Mouse (Mus musculus) limb, embryonic 13.5 days (tissue): ENCODE measurements around the gene Hps1. TPM values are rescaled to one million over a fixed set of nuclear protein-coding genes. Genes with fewer than 3 reads are reported as not detected.

Source experiments
- ATAC-seq: fragments of 200-750 bp; cut with Nextera tagmentation; 2 replicates; pipeline ENCODE4 v1.8.0; 2017; ENCODE audit warnings: low read depth, moderate number of reproducible peaks, moderate TSS enrichment; ENCODE audit not compliant: low FRiP score
- H3K27ac ChIP-seq: fragments of 300-500 bp; sonication (generic); 2 replicates; pipeline ENCODE4 v1.5.1; 2015; ENCODE audit warnings: inconsistent platforms, mild to moderate bottlenecking, moderate library complexity
- H3K27me3 ChIP-seq: fragments of 300-500 bp; sonication (generic); 2 replicates; pipeline ENCODE4 v1.6.1; 2015; ENCODE audit warnings: mild to moderate bottlenecking, inconsistent platforms
- H3K36me3 ChIP-seq: fragments of 300-500 bp; sonication (generic); 2 replicates; pipeline ENCODE4 v1.6.1; 2015; ENCODE audit warnings: inconsistent platforms, mild to moderate bottlenecking, moderate library complexity
- H3K4me1 ChIP-seq: fragments of 300-500 bp; sonication (generic); 2 replicates; pipeline ENCODE4 v1.6.1; 2015; ENCODE audit warnings: inconsistent platforms
- H3K4me2 ChIP-seq: fragments of 300-500 bp; sonication (generic); replicated peaks from 2 replicates; pipeline ENCODE4 v1.6.1; 2015; ENCODE audit warnings: inconsistent platforms, mild to moderate bottlenecking, moderate library complexity
- H3K4me3 ChIP-seq: fragments of 300-500 bp; sonication (generic); 2 replicates; pipeline ENCODE4 v1.5.1; 2015; ENCODE audit warnings: moderate library complexity, mild to moderate bottlenecking, inconsistent platforms
- H3K9ac ChIP-seq: fragments of 300-500 bp; sonication (generic); 2 replicates; pipeline ENCODE4 v1.6.1; 2015; ENCODE audit warnings: mild to moderate bottlenecking, inconsistent platforms
- H3K9me3 ChIP-seq: fragments of 300-500 bp; sonication (generic); 2 replicates; pipeline ENCODE4 v1.6.1; 2016; ENCODE audit warnings: inconsistent platforms
- WGBS: fragments of 180-500 bp; shearing (Covaris S2); methylation state at CpG from one replicate; pipeline ENCODE4 v1.1.7; 2015; 5-methylcytosine and 5-hydroxymethylcytosine counted together
- polyA plus RNA-seq: library from polyadenylated mRNA; unstranded; fragments of >200 nt; fragmentation: Nextera tagmentation; extraction: Ambion mirVana; gene quantifications from 2 replicates; pipeline ENCODE4 v1.2.1, GENCODE M21; 2015

The Hps1 gene
- polyA plus RNA-seq, 1 experiment from 2014 or later, result 15.2 TPM

DNA sequence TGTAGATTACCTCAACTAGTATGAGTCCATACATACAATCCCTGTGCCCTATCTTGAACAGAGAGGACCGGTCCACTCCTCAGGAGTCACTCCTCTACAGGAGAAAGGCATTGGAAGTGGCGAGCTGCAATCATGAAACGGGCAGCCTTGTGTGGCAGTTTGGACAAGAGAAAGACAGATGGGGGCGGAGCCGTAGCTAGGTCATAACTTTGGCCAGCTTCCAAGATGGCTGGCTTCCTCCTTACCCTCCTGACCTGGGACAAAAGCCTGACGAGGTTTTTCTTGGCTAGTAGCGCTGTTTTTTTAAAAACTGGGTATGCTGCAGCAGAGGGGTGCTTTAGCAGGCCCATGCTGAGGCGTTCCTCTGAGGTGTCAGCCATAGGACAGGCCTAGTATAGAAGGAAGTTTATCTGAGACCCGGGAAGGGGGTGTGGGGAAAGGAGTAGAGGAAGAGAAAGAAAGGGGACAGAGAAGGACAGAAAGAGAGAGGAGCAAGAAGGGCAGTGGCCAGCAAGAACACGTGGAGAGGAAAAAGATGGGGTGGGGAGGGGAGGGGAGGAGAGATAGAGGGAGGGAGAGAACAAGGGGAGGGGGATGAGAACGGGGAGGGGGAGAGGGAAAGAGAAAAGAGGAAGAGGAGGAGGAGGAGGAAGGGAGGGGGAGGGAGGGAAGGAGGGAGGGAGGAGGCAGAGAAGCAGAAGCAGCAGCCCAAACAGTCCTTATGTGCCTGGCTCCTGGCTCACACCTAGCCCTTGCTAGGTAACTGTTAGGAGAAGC is 26.4 kb downstream of the Hps1 start:
- Histone ChIP-seq H3K36me3 (no peaks in the 10 kb centered on the region), H3K27me3 (no peaks in the 10 kb centered on the region), H3K4me1 (peaks cover 51% of the 10 kb centered on the region), H3K4me3 (peak overlapping the region; percentile 42; the same call in 1 of the 2 replicates), H3K9me3 (no peaks in the 10 kb centered on the region), H3K9ac (peak overlapping the region; percentile 73; the same call in 1 of the 2 replicates), H3K4me2 (peak overlapping the region; percentile 70), H3K27ac (peak overlapping the region; percentile 91)
- peak; percentile 38; the same call in 1 of the 2 replicates for ATAC-seq
- WGBS, result 34% methylated on average over 11 of the region's 11 CpGs

DNA sequence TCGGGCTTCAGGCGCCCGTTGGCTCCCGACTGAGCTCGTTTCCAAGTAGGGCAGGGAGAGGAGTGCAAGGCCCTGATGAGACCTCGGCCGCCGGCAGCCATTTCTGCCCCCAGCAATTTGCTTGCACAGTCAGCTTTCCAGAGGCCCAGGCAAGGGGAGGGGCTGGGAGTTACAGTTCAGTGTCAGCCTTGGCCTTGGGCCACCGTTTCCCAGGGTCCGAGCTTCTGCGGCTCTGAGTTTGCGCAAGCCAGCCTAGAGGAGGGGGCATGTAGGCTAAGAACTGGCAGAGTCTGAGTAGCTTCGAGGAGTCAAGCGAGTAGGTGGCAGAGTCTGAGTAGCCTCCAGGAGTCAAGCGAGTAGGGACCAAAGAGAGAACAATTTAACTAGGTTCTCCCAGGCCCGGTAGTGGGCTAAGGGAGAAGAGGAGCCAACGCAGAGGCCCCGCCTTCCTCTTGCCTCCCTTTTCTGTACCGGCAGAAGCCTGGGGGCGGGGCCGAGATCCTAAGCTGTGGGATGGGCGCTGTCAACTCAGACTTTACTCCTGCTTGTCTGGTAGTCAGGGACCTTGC is 27.3 kb downstream of the Hps1 start, which contains the start of gene Pyroxd2:
TSS of gene Pyroxd2 (minus strand) at position 413 of the 569 bp plus-strand sequence.
- Histone ChIP-seq H3K27ac (peak within 1 kb of the TSS; percentile 91), H3K4me1 (peaks cover 51% of the 10 kb centered on the region), H3K36me3 (no peaks in the 10 kb centered on the region), H3K27me3 (no peaks in the 10 kb centered on the region), H3K9me3 (no peaks in the 10 kb centered on the region), H3K4me3 (peak within 1 kb of the TSS; percentile 42), H3K9ac (peak within 1 kb of the TSS; percentile 73), H3K4me2 (peak within 1 kb of the TSS; percentile 70)
- 4% methylated on average over 22 of the region's 22 CpGs for WGBS
- peak; percentile 90 for ATAC-seq

DNA sequence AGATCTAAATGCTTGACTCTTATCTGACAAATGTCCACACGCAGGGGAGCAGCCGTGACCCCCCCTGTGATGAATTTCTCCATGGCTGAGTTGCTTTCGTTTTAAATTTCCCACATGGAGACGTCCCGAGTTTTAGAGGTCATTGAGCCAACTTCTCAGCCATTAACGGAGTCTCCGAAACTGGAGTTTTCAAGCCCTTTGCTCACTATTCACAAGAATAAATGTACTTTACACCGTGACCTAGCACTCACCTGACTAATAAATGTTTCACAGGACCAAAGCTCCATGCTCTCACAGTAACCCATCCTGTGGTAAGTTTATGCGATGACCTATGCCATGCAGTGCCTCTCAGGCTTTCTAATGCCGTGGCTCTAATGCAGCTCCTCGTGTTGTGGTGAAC is 29.6 kb downstream of the Hps1 start:
- no peak overlapping the region for H3K27ac ChIP-seq
- no peak for ATAC-seq
- no peaks in the 10 kb centered on the region for H3K36me3 ChIP-seq
- H3K9me3 ChIP-seq, result no peaks in the 10 kb centered on the region
- no peak overlapping the region for H3K4me3 ChIP-seq
- H3K9ac ChIP-seq, result no peak overlapping the region
- peaks cover 49% of the 10 kb centered on the region for H3K4me1 ChIP-seq
- no peaks in the 10 kb centered on the region for H3K27me3 ChIP-seq
- no peak overlapping the region for H3K4me2 ChIP-seq
- WGBS, result 64% methylated on average over 11 of the region's 11 CpGs

DNA sequence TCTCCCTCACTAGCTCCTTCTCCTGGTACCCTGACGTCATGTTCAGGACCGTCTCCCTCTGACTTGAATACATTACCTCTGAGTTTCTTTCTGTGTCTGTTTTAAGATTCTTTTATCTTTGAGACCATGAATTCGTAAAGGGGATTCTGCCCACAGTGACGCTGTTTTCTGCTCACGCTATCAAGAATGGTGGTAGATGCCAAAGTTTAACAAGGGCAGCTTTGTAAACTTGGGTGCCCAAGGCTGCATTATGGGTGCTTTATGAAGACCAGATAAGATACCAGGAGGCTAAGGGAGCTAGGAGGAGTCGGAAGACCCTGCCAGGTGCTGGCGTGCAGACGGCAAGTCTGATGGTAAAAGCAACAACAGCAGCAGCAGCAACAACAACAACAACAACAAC is 33.1 kb downstream of the Hps1 start:
- no peak for ATAC-seq
- no peak overlapping the region for H3K9ac ChIP-seq
- no peak overlapping the region for H3K4me2 ChIP-seq
- no peak overlapping the region for H3K27ac ChIP-seq
- WGBS, result 89% methylated on average over 8 of the region's 8 CpGs
- H3K4me1 ChIP-seq, result peaks cover 38% of the 10 kb centered on the region
- no peaks in the 10 kb centered on the region for H3K36me3 ChIP-seq
- no peaks in the 10 kb centered on the region for H3K27me3 ChIP-seq
- no peaks in the 10 kb centered on the region for H3K9me3 ChIP-seq
- no peak overlapping the region for H3K4me3 ChIP-seq

DNA sequence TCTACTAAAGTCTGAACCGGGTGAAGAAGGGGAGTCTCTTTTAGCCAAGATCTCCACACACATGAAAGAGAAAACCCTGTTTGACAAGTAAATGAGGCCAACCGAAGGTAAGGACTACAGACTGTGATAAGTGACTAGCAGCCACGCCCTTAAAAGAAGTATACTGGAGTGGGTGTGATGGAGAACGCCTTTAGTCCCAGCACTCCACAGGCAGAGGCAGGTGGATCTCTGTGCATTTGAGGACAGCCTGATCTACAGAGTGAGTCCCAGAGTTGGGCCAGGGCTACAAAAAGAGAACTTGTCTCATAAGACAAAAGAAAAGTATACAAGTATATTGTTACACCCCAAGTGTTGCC is 33.9 kb downstream of the Hps1 start:
- Histone ChIP-seq H3K4me2 (no peak overlapping the region), H3K27ac (peak overlapping the region; percentile 28; the same call in 1 of the 2 replicates), H3K36me3 (no peaks in the 10 kb centered on the region), H3K9me3 (no peaks in the 10 kb centered on the region), H3K4me1 (peaks cover 41% of the 10 kb centered on the region), H3K4me3 (no peak overlapping the region), H3K27me3 (no peaks in the 10 kb centered on the region), H3K9ac (no peak overlapping the region)
- 68% methylated on average over 4 of the region's 4 CpGs for WGBS
- no peak for ATAC-seq

DNA sequence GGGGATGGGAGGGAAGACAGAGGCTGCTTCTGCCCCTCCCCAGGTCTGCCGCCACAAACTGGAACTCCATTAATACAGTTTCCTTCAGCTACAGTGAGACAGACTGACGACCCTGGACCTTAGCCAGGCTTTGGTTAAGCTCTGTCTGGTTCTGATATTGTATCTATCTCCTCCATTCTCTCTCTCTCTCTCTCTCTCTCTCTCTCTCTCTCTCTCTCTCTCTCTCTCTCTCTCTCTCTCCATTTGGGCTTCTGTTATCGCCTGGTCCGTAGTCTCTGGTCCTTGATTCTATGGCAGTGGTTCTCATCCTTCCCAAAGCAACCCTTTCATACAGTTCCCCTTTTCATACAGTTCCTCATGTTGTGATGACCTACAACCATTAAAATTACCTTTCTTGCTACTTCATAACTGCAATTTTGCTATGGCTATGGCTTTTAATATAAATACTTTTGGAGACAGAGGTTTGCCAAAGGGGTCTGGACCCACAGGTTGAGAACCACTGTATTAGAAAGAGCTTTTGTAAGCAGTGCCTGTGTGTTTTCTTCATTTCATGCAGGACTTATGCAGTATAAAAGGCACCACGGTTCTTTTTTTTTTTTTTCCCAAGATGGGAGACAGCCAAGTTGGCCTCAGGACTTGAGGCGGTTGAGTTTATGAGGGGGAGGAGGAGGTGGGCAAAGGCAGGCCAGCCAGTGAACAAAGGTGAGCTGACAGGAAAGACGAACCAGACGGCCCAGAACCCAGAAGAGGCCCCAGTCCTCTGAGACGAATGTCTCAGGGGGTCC is 34.5 kb downstream of the Hps1 start:
- peak overlapping the region; percentile 28; the same call in 1 of the 2 replicates for H3K27ac ChIP-seq
- H3K9me3 ChIP-seq, result no peaks in the 10 kb centered on the region
- no peaks in the 10 kb centered on the region for H3K36me3 ChIP-seq
- 46% methylated on average over 9 of the region's 9 CpGs for WGBS
- peaks cover 41% of the 10 kb centered on the region for H3K4me1 ChIP-seq
- H3K9ac ChIP-seq, result no peak overlapping the region
- H3K27me3 ChIP-seq, result no peaks in the 10 kb centered on the region
- H3K4me2 ChIP-seq, result no peak overlapping the region
- no peak for ATAC-seq
- H3K4me3 ChIP-seq, result no peak overlapping the region

DNA sequence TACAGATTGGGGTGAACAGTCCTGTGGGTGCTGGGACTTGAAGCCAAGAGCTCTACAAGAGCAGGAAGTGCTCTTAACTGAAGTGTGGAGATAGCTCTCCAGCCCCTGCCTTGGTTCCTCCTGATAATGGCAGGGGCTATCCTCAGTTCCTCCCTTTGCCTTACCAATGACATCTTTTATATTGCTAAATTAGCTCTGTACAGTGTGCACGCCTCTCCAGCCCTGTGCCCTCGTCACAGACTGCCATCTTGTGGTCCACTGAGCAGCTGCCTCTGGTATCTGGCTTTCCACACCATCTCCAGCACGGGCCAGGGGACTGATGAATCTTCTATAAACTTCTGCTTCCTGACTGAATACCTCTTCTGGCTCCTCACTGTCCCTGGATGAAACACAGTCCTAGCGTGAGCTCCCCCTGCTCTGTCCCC is 35.6 kb downstream of the Hps1 start:
- peak; percentile 81; the same call in 1 of the 2 replicates for ATAC-seq
- Histone ChIP-seq H3K9ac (no peak overlapping the region), H3K4me3 (no peak overlapping the region), H3K36me3 (no peaks in the 10 kb centered on the region), H3K9me3 (no peaks in the 10 kb centered on the region), H3K4me1 (peaks cover 37% of the 10 kb centered on the region), H3K27ac (no peak overlapping the region), H3K4me2 (no peak overlapping the region), H3K27me3 (no peaks in the 10 kb centered on the region)
- WGBS, result 17% methylated on average over 4 of the region's 4 CpGs

DNA sequence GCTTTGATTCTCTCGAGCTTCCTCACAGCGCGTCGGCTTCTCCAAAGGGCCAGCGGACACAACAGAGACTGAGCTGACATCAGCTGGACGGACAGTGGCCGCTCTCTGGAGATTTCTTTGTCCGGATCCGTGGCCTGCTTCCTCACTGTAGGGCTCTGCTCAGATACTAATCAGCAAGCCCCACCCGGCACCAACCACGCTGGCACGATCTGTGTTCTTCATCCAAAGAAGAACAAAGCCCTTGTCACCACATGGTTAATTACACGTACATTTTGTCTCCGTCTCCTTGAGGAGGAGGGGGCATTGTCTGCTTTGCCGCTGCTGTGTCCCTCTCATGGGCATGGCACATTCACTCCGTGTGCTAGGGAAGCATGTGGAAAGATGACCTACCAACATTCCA is 36.5 kb downstream of the Hps1 start:
- Histone ChIP-seq H3K9ac (no peak overlapping the region), H3K4me3 (no peak overlapping the region), H3K27ac (no peak overlapping the region), H3K9me3 (no peaks in the 10 kb centered on the region), H3K4me1 (peaks cover 30% of the 10 kb centered on the region), H3K36me3 (no peaks in the 10 kb centered on the region), H3K27me3 (no peaks in the 10 kb centered on the region), H3K4me2 (no peak overlapping the region)
- no peak for ATAC-seq
- 80% methylated on average over 16 of the region's 16 CpGs for WGBS

DNA sequence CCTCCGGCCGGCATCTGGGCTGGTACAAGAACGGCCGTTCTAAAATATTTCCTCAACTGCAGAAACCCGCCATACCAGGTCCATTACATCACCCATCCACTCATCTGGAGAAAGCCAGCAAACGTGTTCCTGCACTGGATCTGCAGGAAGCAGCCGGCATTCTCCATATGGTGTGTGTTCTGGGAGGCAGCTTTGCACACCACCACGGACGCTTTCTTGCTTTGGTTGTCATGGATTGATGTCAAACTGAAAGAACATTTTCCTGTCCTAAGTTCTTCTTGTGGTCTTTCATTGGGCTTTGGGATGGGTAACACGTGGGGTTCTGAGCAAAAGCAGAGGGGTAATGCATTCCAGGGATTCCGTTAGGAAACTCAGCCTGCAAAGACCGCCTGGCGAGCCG is 37.9 kb downstream of the Hps1 start:
- 58% methylated on average over 14 of the region's 14 CpGs for WGBS
- H3K9ac ChIP-seq, result no peak overlapping the region
- H3K27ac ChIP-seq, result no peak overlapping the region
- ATAC-seq, result no peak
- H3K4me2 ChIP-seq, result no peak overlapping the region
- peaks cover 30% of the 10 kb centered on the region for H3K4me1 ChIP-seq
- no peak overlapping the region for H3K4me3 ChIP-seq
- no peaks in the 10 kb centered on the region for H3K27me3 ChIP-seq
- no peaks in the 10 kb centered on the region for H3K9me3 ChIP-seq
- no peaks in the 10 kb centered on the region for H3K36me3 ChIP-seq

DNA sequence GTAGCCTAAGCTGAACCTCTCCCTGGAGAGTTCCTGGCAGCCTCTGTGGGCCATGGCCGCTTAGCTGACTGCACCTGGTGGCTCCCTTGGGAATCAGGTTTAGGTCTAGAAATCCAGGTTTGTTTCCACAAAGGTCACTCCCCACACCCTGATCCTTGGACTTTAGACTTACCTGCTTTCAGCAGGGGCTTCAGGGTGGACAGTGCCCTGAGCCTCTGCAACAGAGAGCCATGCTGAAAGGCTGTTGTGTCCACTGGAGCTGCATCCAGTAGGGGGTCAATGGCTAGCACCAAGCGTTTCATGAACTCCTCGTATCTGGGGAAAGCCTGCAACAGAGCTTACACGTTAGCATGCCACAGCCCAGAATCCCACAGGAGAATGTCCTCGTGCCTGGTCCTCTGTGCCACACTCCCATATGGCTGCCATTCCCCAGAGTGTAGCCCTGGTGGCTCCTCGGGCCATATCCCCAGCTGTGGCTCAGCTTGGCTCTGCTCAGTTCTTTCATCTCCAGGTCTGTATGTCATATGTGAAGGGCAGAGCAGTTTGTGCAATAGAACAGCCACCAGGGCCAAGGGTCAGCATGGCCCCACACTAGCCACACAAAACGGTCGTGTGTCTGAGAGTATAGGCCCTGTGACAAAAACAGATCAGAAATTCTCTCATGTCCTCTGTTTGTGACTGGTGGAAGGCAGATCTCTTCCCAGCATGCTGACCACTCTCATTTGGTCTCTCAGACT is 39.4 kb downstream of the Hps1 start:
- no peaks in the 10 kb centered on the region for H3K27me3 ChIP-seq
- no peak overlapping the region for H3K27ac ChIP-seq
- H3K9ac ChIP-seq, result no peak overlapping the region
- H3K9me3 ChIP-seq, result no peaks in the 10 kb centered on the region
- 69% methylated on average over 8 of the region's 8 CpGs for WGBS
- peaks cover 24% of the 10 kb centered on the region for H3K4me1 ChIP-seq
- H3K4me3 ChIP-seq, result no peak overlapping the region
- no peak overlapping the region for H3K4me2 ChIP-seq
- no peaks in the 10 kb centered on the region for H3K36me3 ChIP-seq
- no peak for ATAC-seq

DNA sequence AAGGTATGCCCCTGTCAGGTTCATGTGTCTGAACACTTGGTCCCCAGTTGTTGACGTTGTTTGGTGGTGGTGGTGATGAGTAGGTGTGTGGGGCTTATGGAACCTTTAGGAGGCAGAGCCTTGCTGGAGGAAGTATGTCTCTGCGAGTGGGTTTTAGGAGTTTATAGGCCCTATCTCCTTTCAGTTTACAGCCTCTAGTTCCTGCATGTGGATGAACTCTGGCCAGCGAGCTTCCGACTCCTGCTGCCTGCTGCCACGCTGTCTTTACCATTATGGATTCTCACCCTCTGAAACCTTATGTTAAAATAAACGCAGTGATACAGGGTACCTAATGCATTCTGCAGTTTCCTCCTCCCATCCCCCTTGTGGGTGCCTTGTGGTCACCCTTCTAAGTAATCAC is 40.0 kb downstream of the Hps1 start:
- ATAC-seq, result no peak

More for the DNA sequence above, 40.0 kb downstream of the Hps1 start:
- no peak overlapping the region for H3K4me3 ChIP-seq
- H3K27ac ChIP-seq, result no peak overlapping the region
- H3K4me1 ChIP-seq, result peaks cover 18% of the 10 kb centered on the region
- no peak overlapping the region for H3K4me2 ChIP-seq
- H3K9me3 ChIP-seq, result no peaks in the 10 kb centered on the region
- no peaks in the 10 kb centered on the region for H3K36me3 ChIP-seq
- WGBS, result 47% methylated on average over 6 of the region's 6 CpGs
- no peak overlapping the region for H3K9ac ChIP-seq
- H3K27me3 ChIP-seq, result no peaks in the 10 kb centered on the region
